Mouse (Mus musculus) ES-E14 (cell line): ENCODE results near the gene Cradd. TPM values are rescaled to one million over a fixed set of nuclear protein-coding genes. Genes with fewer than 3 reads are reported as not detected.

Source experiments
- DNase-seq: peaks from one replicate; pipeline ENCODE4 v3.0.0-alpha.2; 2013; ENCODE audit warnings: low read depth, low spot score
- H3K27ac ChIP-seq: 2 replicates; pipeline ENCODE4 v1.5.1; 2012; ENCODE audit warnings: low read depth, mild to moderate bottlenecking, low read length, moderate library complexity, mixed read lengths; ENCODE audit not compliant: poor library complexity, insufficient read depth, severe bottlenecking
- H3K36me3 ChIP-seq: 2 replicates; pipeline ENCODE4 v1.6.1; 2012; ENCODE audit warnings: mild to moderate bottlenecking, low read length, moderate library complexity, mixed read lengths; ENCODE audit not compliant: control insufficient read depth, poor library complexity, insufficient read depth, severe bottlenecking
- H3K4me1 ChIP-seq, 2 experiments: fragments of 150-350 bp in 1 of 2; sonication (generic) in 1 of 2; 2 replicates each; pipeline ENCODE4 v1.6.1; 2012; ENCODE audit warnings: low read length in 2 of 2, mild to moderate bottlenecking in 1 of 2, mixed read lengths in 1 of 2; ENCODE audit not compliant: control insufficient read depth in 2 of 2, insufficient read depth in 2 of 2, poor library complexity in 1 of 2
- H3K4me3 ChIP-seq, 2 experiments: fragments of 150-350 bp in 1 of 2; sonication (generic) in 1 of 2; 2 replicates each; pipeline ENCODE4 v1.5.1; 2012; ENCODE audit warnings: low read length in 2 of 2, low read depth in 1 of 2, mild to moderate bottlenecking in 1 of 2, mixed read lengths in 1 of 2; ENCODE audit not compliant: insufficient read depth in 1 of 2, poor library complexity in 1 of 2, severe bottlenecking in 1 of 2
- H3K9ac ChIP-seq: 2 replicates; pipeline ENCODE4 v1.6.1; 2012; ENCODE audit warnings: low read depth, mild to moderate bottlenecking, low read length, mixed read lengths; ENCODE audit not compliant: poor library complexity, insufficient read depth, severe bottlenecking
- H3K9me3 ChIP-seq: fragments of 150-350 bp; sonication (generic); 2 replicates; pipeline ENCODE4 v1.6.1; 2012; ENCODE audit warnings: low read depth, mild to moderate bottlenecking, low read length; ENCODE audit not compliant: control insufficient read depth, insufficient read depth
- CHD2 ChIP-seq: IDR thresholded peaks from 2 replicates; pipeline ENCODE4 v1.6.1; 2014; ENCODE audit warnings: mild to moderate bottlenecking, low read depth, low read length, inconsistent platforms
- HCFC1 ChIP-seq: IDR thresholded peaks from 2 replicates; pipeline ENCODE4 v1.6.1; 2012; ENCODE audit warnings: low read length, inconsistent platforms, borderline replicate concordance; ENCODE audit not compliant: insufficient read depth
- MAFK ChIP-seq: IDR thresholded peaks from 2 replicates; pipeline ENCODE4 v1.6.1; 2014; ENCODE audit warnings: mild to moderate bottlenecking, low read depth, low read length, inconsistent platforms; ENCODE audit not compliant: insufficient read depth
- ZC3H11A ChIP-seq: IDR thresholded peaks from 2 replicates; pipeline ENCODE4 v1.6.1; 2012; ENCODE audit warnings: low read depth, mild to moderate bottlenecking, inconsistent platforms, low read length, borderline replicate concordance
- ZNF384 ChIP-seq: IDR thresholded peaks from 2 replicates; pipeline ENCODE4 v1.6.1; 2012; ENCODE audit warnings: low read depth, low read length, inconsistent platforms
- in situ Hi-C, 2 experiments: fragments of 600-800 bp; cut with MboI; formaldehyde crosslinking; loops; one replicate each; pipeline ENCODE4 v1.15.1; 2025; ENCODE audit warnings: low sequenced_read_pairs in 2 of 2, inconsistent platforms in 1 of 2; ENCODE audit not compliant: unreplicated experiment in 2 of 2
- total RNA-seq: library from RNA; depleted of rRNA; stranded (reverse); fragments of 300-350 nt; gene quantifications from 2 replicates; pipeline ENCODE4 v1.2.3, GENCODE M21; 2012

Gene Cradd
- total RNA-seq, 1 experiment = 8.4 TPM

DNA sequence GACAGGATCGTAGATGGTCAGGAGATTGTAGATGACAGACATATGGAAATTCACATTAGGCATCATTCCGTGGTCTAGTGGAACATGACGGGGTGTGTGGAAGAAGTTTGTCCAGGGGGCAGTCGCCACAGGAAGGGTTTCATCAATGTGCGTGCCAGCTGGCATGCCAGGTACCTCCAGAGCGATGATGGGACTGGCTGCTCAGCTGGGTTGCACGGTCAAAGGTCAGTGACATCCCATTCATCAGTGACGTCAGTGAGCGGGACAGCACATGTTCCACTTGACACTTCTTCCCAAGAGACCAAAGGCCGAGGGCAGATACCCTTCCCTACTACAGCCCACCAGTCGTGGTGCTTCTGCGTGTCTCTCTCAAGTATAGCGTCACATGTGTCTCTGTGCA lies 50.7 kb downstream of the Cradd start:
- TF ChIP-seq MAFK = no peak
- no peak for TF ChIP-seq ZNF384
- TF ChIP-seq ZC3H11A = no peak
- TF ChIP-seq HCFC1 = no peak
- TF ChIP-seq CHD2 = no peak
- no peak for DNase-seq
- H3K4me3 ChIP-seq = no peak overlapping the region
- H3K27ac ChIP-seq = no peak overlapping the region
- H3K9me3 ChIP-seq = no peaks in the 10 kb centered on the region
- no peaks in the 10 kb centered on the region for H3K36me3 ChIP-seq
- H3K9ac ChIP-seq = no peak overlapping the region
- in situ Hi-C loops = no loop called here
- H3K4me1 ChIP-seq = no peaks in the 10 kb centered on the region

DNA sequence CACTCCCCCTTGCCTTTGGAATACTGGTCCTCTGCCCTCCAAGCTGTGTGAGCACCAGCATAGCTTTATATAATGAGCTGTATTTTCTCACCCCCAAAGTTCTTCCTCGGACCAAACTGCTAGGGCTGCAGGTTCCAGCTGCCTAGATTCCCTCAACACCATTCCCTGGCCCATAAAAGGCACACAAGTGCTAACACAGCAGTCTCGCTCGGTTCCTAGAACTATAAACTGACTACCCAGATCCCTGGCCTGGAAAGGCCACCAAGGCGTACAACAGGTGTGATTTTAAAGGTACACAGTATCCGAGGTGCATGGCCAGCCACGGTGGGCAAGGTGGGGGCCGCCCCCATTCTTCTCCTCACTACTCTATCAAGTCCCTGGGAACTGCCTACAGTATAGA lies 54.8 kb downstream of the Cradd start:
- Histone ChIP-seq H3K4me3 (no peak overlapping the region), H3K27ac (no peak overlapping the region), H3K9ac (no peak overlapping the region), H3K9me3 (no peaks in the 10 kb centered on the region), H3K36me3 (no peaks in the 10 kb centered on the region), H3K4me1 (peaks cover 3 to 6% of the 10 kb centered on the region in 2 experiments; a peak in 3 of 4 replicates)
- TF ChIP-seq ZC3H11A (no peak), ZNF384 (no peak), HCFC1 (no peak), CHD2 (no peak), MAFK (no peak)
- DNase-seq = no peak
- in situ Hi-C loops = no loop called here

DNA sequence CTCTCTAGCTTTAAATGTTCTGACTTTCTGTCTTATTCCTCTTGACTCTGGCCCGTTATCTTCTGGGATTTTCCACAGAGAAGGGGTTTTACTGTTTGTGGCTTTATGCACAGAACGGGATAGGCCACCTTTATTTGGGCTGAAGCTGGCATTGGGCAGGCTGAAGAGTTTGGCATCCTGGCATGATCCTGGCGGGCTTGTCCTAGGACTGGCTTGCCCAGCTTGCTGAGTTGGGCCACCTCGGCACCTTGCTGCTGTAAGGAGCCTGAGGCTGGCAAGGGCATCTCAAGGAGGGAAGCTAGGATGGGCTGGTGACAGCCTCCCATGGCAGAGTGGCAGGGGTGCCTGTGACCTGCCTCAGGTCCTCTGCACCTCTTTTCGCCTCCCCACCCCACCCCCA lies 55.6 kb downstream of the Cradd start:
- Histone ChIP-seq H3K27ac (no peak overlapping the region), H3K4me3 (no peak overlapping the region), H3K9me3 (no peaks in the 10 kb centered on the region), H3K4me1 (peaks cover 3 to 6% of the 10 kb centered on the region in 2 experiments; a peak in 3 of 4 replicates), H3K9ac (no peak overlapping the region), H3K36me3 (no peaks in the 10 kb centered on the region)
- no peak for TF ChIP-seq MAFK
- DNase-seq = no peak
- in situ Hi-C loops = no loop called here

DNA sequence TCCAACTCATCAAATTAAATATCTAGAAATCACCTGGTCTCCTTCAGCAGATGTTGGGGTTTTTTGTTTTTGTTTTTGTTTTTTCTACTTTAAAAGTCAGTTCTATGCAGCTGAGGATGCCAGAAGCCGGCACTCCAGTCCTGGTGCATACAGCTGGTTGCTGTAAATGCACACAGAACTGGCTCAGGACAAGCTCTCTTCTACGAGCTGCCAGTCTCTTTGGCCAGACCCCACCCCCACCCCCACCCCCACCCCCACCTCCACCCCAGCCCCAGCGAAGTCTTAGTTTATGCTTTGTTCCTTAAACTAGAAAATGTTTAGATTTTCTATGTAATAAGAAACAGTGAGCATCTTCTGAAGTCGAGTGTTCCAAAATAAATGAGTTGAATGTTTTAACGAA lies 57.0 kb downstream of the Cradd start:
- no peaks in the 10 kb centered on the region for H3K36me3 ChIP-seq
- no peak for TF ChIP-seq ZC3H11A
- TF ChIP-seq CHD2 = no peak
- TF ChIP-seq MAFK = no peak
- TF ChIP-seq HCFC1 = no peak
- TF ChIP-seq ZNF384 = no peak
- H3K9ac ChIP-seq = no peak overlapping the region
- no peaks in the 10 kb centered on the region for H3K9me3 ChIP-seq
- H3K27ac ChIP-seq = no peak overlapping the region
- DNase-seq = no peak
- peaks cover 3 to 8% of the 10 kb centered on the region in 2 experiments; a peak in 3 of 4 replicates for H3K4me1 ChIP-seq
- in situ Hi-C loops = no loop called here
- H3K4me3 ChIP-seq = no peak overlapping the region

DNA sequence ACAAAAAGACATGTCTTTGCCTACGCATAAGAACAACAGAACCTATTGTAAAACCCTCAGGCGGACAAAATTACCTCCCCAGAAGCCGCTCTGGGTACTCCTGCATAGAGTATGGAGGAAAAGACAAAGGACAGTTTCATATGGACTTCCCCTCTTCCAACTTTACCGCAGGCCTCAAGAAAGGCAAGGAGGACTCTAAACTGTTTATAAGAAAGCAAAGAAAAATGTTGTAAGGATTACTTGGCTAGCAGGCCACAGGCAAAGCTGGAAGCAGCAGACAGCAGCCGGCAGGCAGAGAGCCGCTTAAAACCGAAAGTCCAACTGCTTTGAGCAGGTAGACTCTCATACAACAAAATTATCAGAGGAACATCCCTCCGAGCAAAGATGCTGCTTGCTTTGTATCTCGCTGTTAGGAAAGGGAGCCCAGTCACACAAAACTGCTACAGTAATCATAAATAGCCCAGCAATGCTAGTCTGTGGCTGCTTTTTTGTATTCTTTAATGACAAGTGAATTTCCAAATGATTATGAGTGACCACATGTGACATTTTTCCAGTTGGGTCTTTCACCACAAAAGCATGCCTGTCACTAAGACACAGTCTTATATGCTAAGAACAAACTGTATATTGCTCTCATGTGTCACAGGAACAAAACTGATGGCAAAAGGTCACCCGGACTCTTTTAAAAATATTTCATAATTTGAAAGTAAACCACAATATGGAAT lies 57.7 kb downstream of the Cradd start:
- H3K4me3 ChIP-seq = no peak overlapping the region
- TF ChIP-seq ZC3H11A (no peak), MAFK (no peak), ZNF384 (no peak), CHD2 (no peak), HCFC1 (no peak)
- DNase-seq = no peak
- H3K9me3 ChIP-seq = no peaks in the 10 kb centered on the region
- H3K4me1 ChIP-seq = peaks cover 5 to 11% of the 10 kb centered on the region in 2 experiments; a peak in 3 of 4 replicates
- H3K27ac ChIP-seq = no peak overlapping the region
- H3K9ac ChIP-seq = no peak overlapping the region
- in situ Hi-C loops = no loop called here
- no peaks in the 10 kb centered on the region for H3K36me3 ChIP-seq
